Mouse (Mus musculus) heart, adult 18-20 months (tissue): Measurements from ENCODE around the gene Gabbr2. TPM values are rescaled to one million over a fixed set of nuclear protein-coding genes. Genes with fewer than 3 reads are reported as not detected.

Experiments
- DNase-seq, 2 experiments: peaks; one replicate each; pipeline ENCODE4 v3.0.0; 2021 to 2022; ENCODE audit warnings: mixed read lengths in 1 of 2
- total RNA-seq, 2 experiments: library from RNA; stranded (reverse); gene quantifications; 2 replicates each; pipeline ENCODE4 v1.2.3; 2021

Gabbr2 gene
- total RNA-seq, 2 experiments from 2014 or later = not detected

DNA sequence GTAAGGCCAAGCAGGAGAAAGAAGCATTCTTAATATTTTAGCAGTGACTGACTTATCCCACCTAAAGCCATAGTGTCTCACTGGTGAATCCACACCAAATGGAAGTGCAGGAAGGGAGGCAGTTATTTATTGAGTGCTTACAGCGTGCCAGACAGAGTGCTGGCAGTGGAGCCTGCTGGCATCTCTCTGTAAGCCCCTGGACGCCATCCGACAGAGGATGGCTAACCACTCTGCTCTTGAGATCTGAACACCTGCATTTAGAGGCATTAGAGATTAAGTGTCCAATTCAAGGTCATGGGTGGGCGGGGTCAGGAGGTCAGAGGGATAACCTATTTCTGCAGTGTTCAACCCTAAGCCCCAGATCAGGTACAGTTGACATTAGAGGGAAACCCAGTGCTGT, 2.8 kb downstream of the Gabbr2 start:
- no peak for DNase-seq

DNA sequence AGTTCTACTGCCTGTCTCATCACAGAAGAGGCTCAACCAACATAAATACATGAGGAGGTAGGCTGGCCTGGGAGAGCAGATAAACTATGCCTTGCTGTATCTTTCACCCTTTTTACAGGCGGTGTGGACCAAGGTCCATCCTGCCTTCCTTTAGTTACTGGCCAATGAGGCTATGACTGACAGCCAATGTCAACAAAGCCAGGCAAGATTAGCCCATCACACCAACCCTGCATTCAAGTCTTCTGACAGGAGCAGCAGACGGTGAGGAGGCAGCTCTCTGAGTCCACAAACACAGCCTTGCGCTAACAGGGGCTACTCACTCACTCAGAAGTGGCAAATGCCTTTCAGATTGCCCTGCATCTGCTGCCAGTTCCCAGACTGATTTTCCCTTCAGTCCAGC, 3.4 kb downstream of the Gabbr2 start:
- DNase-seq = no peak

DNA sequence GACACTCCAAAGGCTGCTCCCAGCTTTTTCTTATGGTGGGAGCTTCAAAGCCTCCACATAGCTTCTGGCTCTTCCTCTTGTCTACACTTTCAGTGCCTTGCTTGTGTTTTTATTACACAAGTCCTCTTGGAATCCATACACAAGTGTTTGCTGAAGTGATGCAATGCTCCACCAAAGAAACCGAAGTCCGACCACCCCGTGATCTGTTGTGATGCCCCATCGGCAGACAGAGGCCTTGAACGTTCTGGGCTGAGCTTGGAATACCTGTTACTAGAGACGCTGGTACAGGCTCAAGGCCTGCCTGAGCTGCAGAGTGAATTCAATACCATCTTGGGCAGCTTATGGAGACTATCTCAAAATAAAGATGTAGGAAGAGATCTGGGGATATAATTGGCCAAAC, 3.9 kb downstream of the Gabbr2 start:
- no peak for DNase-seq

DNA sequence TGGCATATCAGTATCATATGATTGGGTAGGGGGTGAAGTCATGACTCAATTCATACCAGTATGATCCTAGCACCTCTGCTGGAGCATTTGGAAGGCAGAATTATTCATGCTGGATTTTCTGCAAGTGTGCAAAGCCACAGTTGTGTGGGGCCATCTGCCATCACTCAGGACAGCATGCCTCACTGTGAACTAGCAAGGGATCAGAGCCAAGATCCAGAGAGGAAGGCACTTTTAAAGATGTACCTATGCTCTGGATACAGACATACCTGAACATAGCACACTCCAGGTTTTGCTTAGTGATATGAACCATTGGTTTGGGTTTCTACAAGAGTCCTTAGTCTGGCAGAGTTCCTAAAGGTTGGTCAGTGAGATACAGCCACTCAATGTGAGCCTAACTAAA, 5.6 kb downstream of the Gabbr2 start:
- no peak for DNase-seq

DNA sequence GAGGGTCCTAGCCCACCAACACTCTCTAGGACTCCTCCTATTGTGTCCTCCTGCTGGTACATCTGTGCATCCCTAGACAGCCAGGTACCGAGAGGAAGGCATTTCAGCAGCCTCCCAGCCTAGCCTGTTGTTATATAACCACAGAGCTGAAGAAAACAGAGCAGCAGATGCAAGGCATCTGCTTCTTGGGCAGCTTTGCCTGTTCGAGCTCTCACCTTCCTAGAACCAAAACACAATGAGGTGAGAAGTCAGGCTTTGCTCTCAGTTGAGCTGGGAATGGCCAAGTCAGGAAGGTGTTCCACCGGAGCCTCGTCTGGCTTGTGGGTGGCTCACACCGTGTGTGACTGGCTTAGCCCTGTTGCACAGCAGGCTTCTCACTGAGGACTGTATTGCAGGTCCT, 8.8 kb downstream of the Gabbr2 start:
- no peak for DNase-seq

DNA sequence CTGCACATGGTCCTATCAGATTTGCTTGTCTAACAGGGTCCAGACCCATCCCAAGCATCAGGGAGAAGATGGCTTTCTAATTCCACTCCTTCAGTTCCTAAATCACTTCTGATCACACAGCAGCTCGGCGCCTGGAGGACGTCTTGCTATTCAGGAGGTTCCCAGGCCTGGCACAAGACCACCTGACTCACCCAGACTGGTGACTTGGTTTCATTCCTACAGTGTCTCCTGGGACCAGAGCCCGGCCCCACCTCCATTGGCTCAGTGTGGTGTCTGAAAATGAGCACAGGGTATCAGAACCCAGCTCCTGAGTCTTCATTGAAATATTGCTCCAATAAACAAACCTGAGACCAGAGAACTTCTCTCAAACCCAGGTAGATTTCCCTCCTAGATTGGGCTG, 9.6 kb downstream of the Gabbr2 start:
- no peak for DNase-seq

DNA sequence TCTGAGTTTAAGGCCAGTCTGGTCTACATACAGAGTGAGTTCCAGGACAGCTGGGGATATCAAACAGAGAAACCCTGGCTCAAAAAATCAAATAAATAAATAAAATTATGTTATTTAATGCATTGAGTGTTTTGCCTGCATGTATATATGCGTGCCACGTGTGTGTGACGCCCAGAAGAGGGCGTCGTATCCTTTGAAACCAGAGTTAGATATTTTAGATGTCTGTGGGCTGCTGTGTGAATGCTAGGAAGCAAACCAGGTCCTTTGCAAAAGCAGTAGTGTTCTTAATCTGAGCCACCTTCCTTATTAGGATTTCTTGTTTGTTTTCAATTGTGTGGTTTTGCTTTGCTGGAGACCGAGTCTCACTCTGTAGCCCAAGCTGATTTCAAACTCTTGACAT, 13.3 kb downstream of the Gabbr2 start:
- no peak for DNase-seq

- DNase-seq = no peak
Observed at GRCm38 (mm10) chr4:46977161-46977560, 14.5 kb downstream of the Gabbr2 start.

- DNase-seq = no peak
Observed at GRCm38 (mm10) chr4:46976671-46977071, 15.0 kb downstream of the Gabbr2 start.

GRCm38 (mm10) chr4:46973322-46973721, 18.4 kb downstream of the Gabbr2 start:
- no peak for DNase-seq

GRCm38 (mm10) chr4:46967981-46968380, 23.7 kb downstream of the Gabbr2 start:
- no peak for DNase-seq

DNA sequence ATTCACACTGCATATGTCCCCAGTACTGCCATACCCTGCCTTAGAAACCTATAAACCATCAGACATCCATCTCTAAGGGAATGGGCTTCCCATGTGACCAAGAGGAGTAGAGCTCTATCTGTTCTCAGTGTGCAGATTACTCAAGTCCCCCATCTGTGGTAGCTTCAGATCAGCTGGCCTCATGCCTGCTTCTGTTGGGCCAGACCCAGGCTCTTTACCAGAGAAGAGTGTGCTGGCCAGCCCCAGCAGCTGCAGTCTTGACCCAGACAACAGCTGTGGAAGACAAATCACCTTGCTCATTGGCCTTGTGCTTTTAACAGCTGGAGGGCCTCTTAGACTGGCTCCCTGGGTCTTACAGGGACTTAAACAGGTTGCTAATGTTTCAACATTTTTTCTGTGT, 25.1 kb downstream of the Gabbr2 start:
- no peak for DNase-seq

- DNase-seq = no peak
Observed at GRCm38 (mm10) chr4:46961403-46961802, 30.3 kb downstream of the Gabbr2 start.

DNA sequence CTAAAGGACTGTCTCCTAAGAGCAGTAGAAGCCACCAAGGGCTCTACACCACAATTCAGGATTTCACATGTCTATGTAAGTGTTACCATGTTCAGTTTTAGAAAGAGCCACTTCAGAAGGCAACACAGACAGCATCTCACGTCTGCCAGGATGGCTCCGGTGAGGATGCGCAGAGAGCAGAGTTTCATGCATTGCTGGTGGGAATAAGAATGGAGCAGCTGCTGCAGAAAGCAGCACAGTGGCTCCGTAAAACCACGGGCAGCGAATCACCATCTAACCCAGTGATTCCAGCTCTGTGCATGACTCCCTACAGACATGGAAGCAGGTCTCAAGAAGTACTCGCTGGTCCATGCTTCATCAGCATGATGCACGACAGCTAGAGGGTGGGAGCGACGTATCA, 31.5 kb downstream of the Gabbr2 start:
- DNase-seq = no peak

GRCm38 (mm10) chr4:46959776-46960175, 31.9 kb downstream of the Gabbr2 start:
- no peak for DNase-seq

- no peak for DNase-seq
Observed at GRCm38 (mm10) chr4:46957955-46958354, 33.7 kb downstream of the Gabbr2 start.

GRCm38 (mm10) chr4:46956966-46957365, 34.7 kb downstream of the Gabbr2 start:
- DNase-seq = no peak

GRCm38 (mm10) chr4:46953021-46953420, 38.7 kb downstream of the Gabbr2 start:
- no peak for DNase-seq

DNA sequence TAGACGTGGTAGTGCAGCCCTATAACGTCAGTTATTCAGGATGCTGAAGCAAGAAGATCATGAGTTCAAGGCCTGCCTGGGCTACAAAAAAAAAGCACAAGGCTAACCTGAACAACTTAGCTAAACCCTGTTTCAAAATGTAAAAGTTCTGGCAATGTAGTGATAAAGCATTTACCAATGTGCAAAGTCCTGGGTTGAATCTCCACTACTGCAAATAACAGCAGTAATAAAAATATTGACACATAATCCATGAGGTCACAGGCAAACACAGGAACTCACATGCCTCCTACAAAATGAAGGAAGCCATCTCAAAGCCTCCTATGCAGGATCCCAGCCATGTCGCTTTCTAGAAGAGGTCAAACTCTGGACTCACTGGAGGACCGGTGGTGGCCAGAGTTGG, 39.1 kb downstream of the Gabbr2 start:
- no peak for DNase-seq

DNA sequence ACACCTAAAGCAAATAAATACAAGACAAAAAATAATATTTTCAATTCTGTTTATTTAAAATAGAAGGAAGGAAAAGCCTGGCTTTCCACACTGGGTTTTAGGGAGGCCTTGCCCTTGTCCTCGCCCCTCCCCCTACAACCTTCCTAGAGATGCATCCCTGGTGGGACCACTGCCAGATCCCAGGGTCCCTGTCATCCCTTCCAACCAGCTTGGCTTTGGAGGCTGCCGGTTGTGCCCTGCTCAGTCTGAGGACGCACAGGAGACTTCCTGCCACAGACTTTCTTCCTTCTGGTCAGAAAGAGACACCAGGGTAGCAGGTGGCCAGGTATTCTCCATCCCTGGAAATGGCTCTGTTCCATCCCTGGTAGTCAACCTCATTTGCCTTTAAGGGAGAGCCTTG, 57.4 kb downstream of the Gabbr2 start:
- DNase-seq = no peak

- DNase-seq = no peak
Observed at GRCm38 (mm10) chr4:46933590-46933989, 58.1 kb downstream of the Gabbr2 start.

- no peak for DNase-seq
Observed at GRCm38 (mm10) chr4:46931706-46932397, 59.8 kb downstream of the Gabbr2 start.

DNA sequence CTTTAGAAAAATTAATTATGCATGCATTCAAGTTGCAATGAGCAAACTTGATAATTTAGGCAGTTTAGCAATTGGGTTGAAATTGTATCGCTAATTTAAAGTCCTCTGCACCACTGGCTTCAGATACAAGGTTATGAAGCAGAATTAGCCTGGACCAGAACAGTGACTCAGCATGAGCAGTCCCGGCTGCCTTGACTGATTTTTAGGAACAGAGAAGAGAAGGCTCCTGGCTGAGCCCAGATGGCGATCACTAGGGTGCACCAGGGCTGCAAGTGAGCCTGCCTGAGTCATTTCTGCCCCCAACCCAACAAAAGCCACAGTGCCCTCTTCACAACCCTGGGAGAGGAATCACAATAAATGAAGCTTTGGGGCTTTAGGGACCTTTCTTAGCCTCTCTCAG, 63.6 kb downstream of the Gabbr2 start:
- no peak for DNase-seq

- DNase-seq = no peak
Observed at GRCm38 (mm10) chr4:46919144-46919543, 72.5 kb downstream of the Gabbr2 start.

DNA sequence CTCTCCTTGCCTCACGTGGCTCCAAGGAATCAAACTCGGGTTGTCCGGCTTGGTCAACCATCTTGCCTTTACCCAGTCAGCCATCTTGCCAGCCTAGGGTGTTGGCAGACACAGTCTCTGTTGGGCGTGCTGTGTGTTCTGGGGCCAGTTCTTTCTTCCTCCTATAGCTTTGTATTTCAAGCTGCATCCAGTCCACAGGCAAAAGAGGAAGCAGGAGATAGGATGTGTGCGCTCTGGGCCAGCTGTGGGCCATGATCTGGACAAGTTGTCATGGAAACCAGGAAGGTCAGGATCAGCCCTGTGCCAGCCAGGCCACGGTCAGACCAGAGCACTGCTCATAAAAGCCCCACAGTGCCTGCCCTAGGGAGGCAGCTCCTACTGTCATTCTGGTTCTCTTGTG, 74.9 kb downstream of the Gabbr2 start:
- peak in 1 of 2 experiments; percentile 22 for DNase-seq
